Mouse (Mus musculus): ENCODE data around the gene Orc6. TPM values are rescaled to one million over a fixed set of nuclear protein-coding genes. Genes with fewer than 3 reads are reported as not detected.

The Orc6 gene
- polyA plus RNA-seq, 1 experiment from 2014 or later: 166 TPM

DNA sequence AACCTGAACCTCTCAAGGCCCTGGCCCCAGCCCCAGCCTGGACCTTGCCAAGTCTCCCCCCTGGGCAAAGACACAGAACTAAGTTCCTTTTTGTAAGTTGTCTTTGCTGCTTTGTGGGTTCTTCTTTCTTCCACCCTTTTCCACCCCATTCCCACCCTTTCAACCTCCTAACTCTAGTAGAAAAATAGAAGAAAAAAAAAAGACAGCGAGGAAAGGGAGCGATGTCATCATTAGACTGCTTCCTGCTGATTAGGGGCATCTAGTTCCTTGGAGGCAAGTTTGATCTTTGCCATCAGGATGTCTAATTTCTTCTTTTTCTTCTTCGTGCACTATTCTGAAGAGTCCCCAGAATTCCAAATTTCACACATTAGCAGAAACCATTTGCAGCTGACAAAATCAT is 13.6 kb downstream of the Orc6 start:
- H3K9ac ChIP-seq (replicated peaks; ENCODE audit: low read length): no peak overlapping the region
- H3K27me3 ChIP-seq (ENCODE audit: control insufficient read depth, insufficient read depth, low read length): no peaks in the 10 kb centered on the region
- H3K9me3 ChIP-seq (replicated peaks; ENCODE audit: control insufficient read depth, low read length): no peaks in the 10 kb centered on the region
- H3K4me2 ChIP-seq (ENCODE audit: low read depth, low read length): no peak overlapping the region
- 76% methylated on average over 3 of the region's 3 CpGs for WGBS
- H3K36me3 ChIP-seq (replicated peaks; ENCODE audit: control insufficient read depth, insufficient read depth, low read depth, low read length): no peaks in the 10 kb centered on the region
- ATAC-seq (replicated peaks; ENCODE audit: insufficient number of reproducible peaks, low FRiP score, low TSS enrichment, low read depth) (no peak), DNase-seq (ENCODE audit: low spot score) (no peak)
- no peaks in the 10 kb centered on the region for H3K4me1 ChIP-seq (ENCODE audit: control insufficient read depth, insufficient read depth, low read length)
- no peak overlapping the region for H3K4me3 ChIP-seq (ENCODE audit: low read depth, low read length)
- no peak overlapping the region for H3K27ac ChIP-seq (replicated peaks; ENCODE audit: low read depth, low read length)

DNA sequence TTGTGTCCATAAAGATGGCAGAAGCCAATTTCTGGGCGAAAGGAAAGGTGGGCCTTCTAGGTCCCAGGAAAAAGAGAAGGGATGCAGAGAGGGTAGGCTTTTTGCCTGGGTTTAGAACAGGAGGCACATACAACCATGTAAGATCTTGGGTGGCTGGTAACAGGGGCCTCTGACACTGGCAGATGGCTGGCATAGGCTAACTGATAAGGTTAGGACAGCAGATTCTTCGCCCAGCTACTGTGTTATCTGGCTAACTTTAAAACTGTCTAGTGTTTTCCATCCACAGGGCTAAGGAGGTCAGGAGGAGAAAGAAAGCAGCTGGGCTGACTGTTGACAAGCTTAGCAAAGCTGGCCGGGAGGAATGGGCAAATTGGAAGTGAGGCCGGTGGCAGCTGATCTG is 19.1 kb downstream of the Orc6 start:
- Histone ChIP-seq H3K27ac (replicated peaks; ENCODE audit: low read depth, low read length) (no peak overlapping the region), H3K9me3 (replicated peaks; ENCODE audit: control insufficient read depth, low read length) (no peaks in the 10 kb centered on the region), H3K4me3 (ENCODE audit: low read depth, low read length) (no peak overlapping the region), H3K9ac (replicated peaks; ENCODE audit: low read length) (no peak overlapping the region), H3K36me3 (replicated peaks; ENCODE audit: control insufficient read depth, insufficient read depth, low read depth, low read length) (no peaks in the 10 kb centered on the region), H3K4me1 (ENCODE audit: control insufficient read depth, insufficient read depth, low read length) (no peaks in the 10 kb centered on the region), H3K27me3 (ENCODE audit: control insufficient read depth, insufficient read depth, low read length) (no peaks in the 10 kb centered on the region), H3K4me2 (ENCODE audit: low read depth, low read length) (no peak overlapping the region)
- DNase-seq (ENCODE audit: low spot score): no peak
- ATAC-seq (replicated peaks; ENCODE audit: insufficient number of reproducible peaks, low FRiP score, low TSS enrichment, low read depth): no peak
- WGBS: 92% methylated on average over 4 of the region's 4 CpGs

DNA sequence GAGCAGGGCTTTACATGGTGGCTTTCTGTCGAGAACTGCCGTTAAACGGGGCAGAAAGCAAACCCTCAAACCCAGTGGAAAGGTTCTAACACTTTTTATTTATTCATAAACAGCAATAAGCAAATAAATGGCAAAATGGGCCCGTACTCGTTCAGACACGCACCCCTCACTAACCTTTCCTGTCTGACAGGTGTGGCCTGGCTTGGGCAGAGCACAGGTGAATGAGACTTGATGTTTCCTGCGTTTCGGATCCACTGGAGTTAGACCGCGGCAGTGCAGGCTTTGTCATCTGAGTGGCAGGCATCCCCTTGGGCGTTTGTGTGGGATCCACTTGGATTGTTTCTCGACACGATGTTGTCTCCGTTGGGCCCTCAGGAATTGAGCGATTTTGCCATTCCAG is 22.5 kb downstream of the Orc6 start:
- Histone ChIP-seq H3K4me1 (ENCODE audit: control insufficient read depth, insufficient read depth, low read length) (no peaks in the 10 kb centered on the region), H3K4me2 (ENCODE audit: low read depth, low read length) (no peak overlapping the region), H3K9ac (replicated peaks; ENCODE audit: low read length) (no peak overlapping the region), H3K27me3 (ENCODE audit: control insufficient read depth, insufficient read depth, low read length) (no peaks in the 10 kb centered on the region), H3K9me3 (replicated peaks; ENCODE audit: control insufficient read depth, low read length) (no peaks in the 10 kb centered on the region), H3K36me3 (replicated peaks; ENCODE audit: control insufficient read depth, insufficient read depth, low read depth, low read length) (no peaks in the 10 kb centered on the region), H3K27ac (replicated peaks; ENCODE audit: low read depth, low read length) (no peak overlapping the region), H3K4me3 (ENCODE audit: low read depth, low read length) (no peak overlapping the region)
- ATAC-seq (replicated peaks; ENCODE audit: insufficient number of reproducible peaks, low FRiP score, low TSS enrichment, low read depth): no peak
- 84% methylated on average over 15 of the region's 15 CpGs for WGBS
- no peak for DNase-seq (ENCODE audit: low spot score)

GRCm38 (mm10) chr8:85323084-85323483 is 23.7 kb downstream of the Orc6 start:
- H3K36me3 ChIP-seq (replicated peaks; ENCODE audit: control insufficient read depth, insufficient read depth, low read depth, low read length): no peaks in the 10 kb centered on the region
- H3K4me2 ChIP-seq (ENCODE audit: low read depth, low read length): no peak overlapping the region
- H3K4me3 ChIP-seq (ENCODE audit: low read depth, low read length): no peak overlapping the region
- no peak overlapping the region for H3K9ac ChIP-seq (replicated peaks; ENCODE audit: low read length)
- no peaks in the 10 kb centered on the region for H3K9me3 ChIP-seq (replicated peaks; ENCODE audit: control insufficient read depth, low read length)
- WGBS: 77% methylated on average over 3 of the region's 3 CpGs
- ATAC-seq (replicated peaks; ENCODE audit: insufficient number of reproducible peaks, low FRiP score, low TSS enrichment, low read depth) (no peak), DNase-seq (ENCODE audit: low spot score) (no peak)
- no peaks in the 10 kb centered on the region for H3K4me1 ChIP-seq (ENCODE audit: control insufficient read depth, insufficient read depth, low read length)
- H3K27ac ChIP-seq (replicated peaks; ENCODE audit: low read depth, low read length): no peak overlapping the region
- no peaks in the 10 kb centered on the region for H3K27me3 ChIP-seq (ENCODE audit: control insufficient read depth, insufficient read depth, low read length)

GRCm38 (mm10) chr8:85327036-85327435 is 27.6 kb downstream of the Orc6 start:
- 77% methylated on average over 9 of the region's 9 CpGs for WGBS
- ATAC-seq (replicated peaks; ENCODE audit: insufficient number of reproducible peaks, low FRiP score, low TSS enrichment, low read depth): no peak

GRCm38 (mm10) chr8:85329506-85329905 is 30.1 kb downstream of the Orc6 start:
- H3K9ac ChIP-seq (replicated peaks; ENCODE audit: low read length): no peak overlapping the region
- H3K36me3 ChIP-seq (replicated peaks; ENCODE audit: control insufficient read depth, insufficient read depth, low read depth, low read length): no peaks in the 10 kb centered on the region
- WGBS: 74% methylated on average over 1 of the region's 1 CpGs
- H3K27me3 ChIP-seq (ENCODE audit: control insufficient read depth, insufficient read depth, low read length): no peaks in the 10 kb centered on the region
- H3K4me1 ChIP-seq (ENCODE audit: control insufficient read depth, insufficient read depth, low read length): no peaks in the 10 kb centered on the region
- ATAC-seq (replicated peaks; ENCODE audit: insufficient number of reproducible peaks, low FRiP score, low TSS enrichment, low read depth): no peak
- no peak overlapping the region for H3K4me3 ChIP-seq (ENCODE audit: low read depth, low read length)
- no peaks in the 10 kb centered on the region for H3K9me3 ChIP-seq (replicated peaks; ENCODE audit: control insufficient read depth, low read length)
- no peak overlapping the region for H3K4me2 ChIP-seq (ENCODE audit: low read depth, low read length)
- no peak for DNase-seq (ENCODE audit: low spot score)
- H3K27ac ChIP-seq (replicated peaks; ENCODE audit: low read depth, low read length): no peak overlapping the region

More at GRCm38 (mm10) chr8:85327036-85327435, 27.6 kb downstream of the Orc6 start:
- no peak overlapping the region for H3K4me2 ChIP-seq (ENCODE audit: low read depth, low read length)
- no peaks in the 10 kb centered on the region for H3K36me3 ChIP-seq (replicated peaks; ENCODE audit: control insufficient read depth, insufficient read depth, low read depth, low read length)
- no peaks in the 10 kb centered on the region for H3K27me3 ChIP-seq (ENCODE audit: control insufficient read depth, insufficient read depth, low read length)
- no peaks in the 10 kb centered on the region for H3K9me3 ChIP-seq (replicated peaks; ENCODE audit: control insufficient read depth, low read length)
- no peak overlapping the region for H3K9ac ChIP-seq (replicated peaks; ENCODE audit: low read length)
- H3K4me3 ChIP-seq (ENCODE audit: low read depth, low read length): no peak overlapping the region
- no peak overlapping the region for H3K27ac ChIP-seq (replicated peaks; ENCODE audit: low read depth, low read length)
- DNase-seq (ENCODE audit: low spot score): no peak
- no peaks in the 10 kb centered on the region for H3K4me1 ChIP-seq (ENCODE audit: control insufficient read depth, insufficient read depth, low read length)

- H3K27ac ChIP-seq (replicated peaks; ENCODE audit: low read depth, low read length): no peak overlapping the region
- ATAC-seq (replicated peaks; ENCODE audit: insufficient number of reproducible peaks, low FRiP score, low TSS enrichment, low read depth) (no peak), DNase-seq (ENCODE audit: low spot score) (no peak)
- no peaks in the 10 kb centered on the region for H3K36me3 ChIP-seq (replicated peaks; ENCODE audit: control insufficient read depth, insufficient read depth, low read depth, low read length)
- no peak overlapping the region for H3K4me3 ChIP-seq (ENCODE audit: low read depth, low read length)
- no peak overlapping the region for H3K9ac ChIP-seq (replicated peaks; ENCODE audit: low read length)
- no peaks in the 10 kb centered on the region for H3K27me3 ChIP-seq (ENCODE audit: control insufficient read depth, insufficient read depth, low read length)
- no peaks in the 10 kb centered on the region for H3K9me3 ChIP-seq (replicated peaks; ENCODE audit: control insufficient read depth, low read length)
- no peak overlapping the region for H3K4me2 ChIP-seq (ENCODE audit: low read depth, low read length)
- no peaks in the 10 kb centered on the region for H3K4me1 ChIP-seq (ENCODE audit: control insufficient read depth, insufficient read depth, low read length)
Observed at GRCm38 (mm10) chr8:85335105-85335504, 35.7 kb downstream of the Orc6 start.

DNA sequence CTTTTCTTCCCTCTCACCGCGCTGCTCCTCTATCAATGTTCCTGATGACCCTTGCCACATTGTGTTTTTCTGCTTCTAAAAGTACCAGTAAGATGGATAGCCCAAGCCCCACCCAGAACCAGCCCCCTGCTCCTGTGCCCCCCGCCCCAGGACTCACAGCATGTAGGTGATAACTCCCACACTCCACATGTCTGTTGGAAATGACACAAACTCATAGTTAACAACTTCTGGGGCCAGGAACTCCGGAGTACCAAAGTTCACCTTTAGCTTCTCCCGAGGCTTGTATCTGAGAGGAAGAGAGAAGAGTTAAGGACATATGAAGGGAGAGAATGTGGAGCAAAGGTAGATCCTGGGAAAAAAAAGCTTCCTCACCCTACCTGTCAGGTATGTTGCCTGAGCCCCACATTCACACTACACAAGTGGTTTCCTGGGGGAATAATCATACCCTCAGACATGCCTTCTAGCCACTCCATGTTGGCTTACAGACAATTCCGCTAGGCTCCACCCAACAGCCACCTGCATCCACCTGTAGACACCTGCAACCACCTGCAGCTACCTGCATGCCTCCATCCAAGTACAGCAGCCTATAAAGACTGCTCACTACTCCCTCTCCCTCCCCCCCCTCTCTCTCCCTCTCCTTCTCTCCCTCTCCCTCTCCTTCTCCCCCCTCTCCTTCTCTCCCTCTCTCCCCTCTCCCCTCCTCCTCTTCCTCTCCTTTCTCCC is 36.9 kb downstream of the Orc6 start:
- Histone ChIP-seq H3K4me1 (ENCODE audit: control insufficient read depth, insufficient read depth, low read length) (no peaks in the 10 kb centered on the region), H3K9me3 (replicated peaks; ENCODE audit: control insufficient read depth, low read length) (no peaks in the 10 kb centered on the region), H3K36me3 (replicated peaks; ENCODE audit: control insufficient read depth, insufficient read depth, low read depth, low read length) (no peaks in the 10 kb centered on the region), H3K27ac (replicated peaks; ENCODE audit: low read depth, low read length) (no peak overlapping the region), H3K4me2 (ENCODE audit: low read depth, low read length) (no peak overlapping the region), H3K9ac (replicated peaks; ENCODE audit: low read length) (no peak overlapping the region), H3K27me3 (ENCODE audit: control insufficient read depth, insufficient read depth, low read length) (no peaks in the 10 kb centered on the region), H3K4me3 (ENCODE audit: low read depth, low read length) (no peak overlapping the region)
- ATAC-seq (replicated peaks; ENCODE audit: insufficient number of reproducible peaks, low FRiP score, low TSS enrichment, low read depth) (no peak), DNase-seq (ENCODE audit: low spot score) (no peak)
- 75% methylated on average over 6 of the region's 6 CpGs for whole genome bisulfite sequencing

All from embryonic facial prominence, embryonic 11.5 days (tissue).